Mouse (Mus musculus) ovary, adult 18-20 months (tissue): ENCODE measurements around the gene Tubb2a.
"Not testable (repeated sequence)": the region's sequence is repeated elsewhere in the genome, so short reads cannot be mapped to it uniquely, and the experiment has no call there.

ENCODE experiments used
- DNase-seq: peaks from one replicate; pipeline ENCODE4 v3.0.0; 2022; ENCODE audit warnings: low spot score, mixed read lengths

Tubb2a gene

DNA sequence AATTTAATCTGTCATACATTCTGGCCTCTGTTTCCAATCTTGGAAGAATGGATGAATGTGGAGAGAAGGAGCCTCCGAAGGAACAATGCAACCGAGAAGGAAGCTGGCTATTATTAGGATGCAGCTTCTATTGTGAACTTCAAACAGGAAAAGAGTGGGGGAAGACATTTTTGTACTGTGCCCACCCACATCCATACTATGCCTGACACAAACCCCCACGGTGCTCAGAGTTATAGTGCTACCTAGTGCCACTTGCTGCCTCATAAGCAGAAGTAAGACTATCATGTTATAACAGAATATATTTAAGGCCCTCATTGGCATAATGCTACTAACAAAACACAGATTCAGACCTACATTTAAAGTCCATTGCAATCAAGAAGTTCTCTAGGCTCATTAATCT, 11.6 kb upstream of the Tubb2a start:
- no peak for DNase-seq

DNA sequence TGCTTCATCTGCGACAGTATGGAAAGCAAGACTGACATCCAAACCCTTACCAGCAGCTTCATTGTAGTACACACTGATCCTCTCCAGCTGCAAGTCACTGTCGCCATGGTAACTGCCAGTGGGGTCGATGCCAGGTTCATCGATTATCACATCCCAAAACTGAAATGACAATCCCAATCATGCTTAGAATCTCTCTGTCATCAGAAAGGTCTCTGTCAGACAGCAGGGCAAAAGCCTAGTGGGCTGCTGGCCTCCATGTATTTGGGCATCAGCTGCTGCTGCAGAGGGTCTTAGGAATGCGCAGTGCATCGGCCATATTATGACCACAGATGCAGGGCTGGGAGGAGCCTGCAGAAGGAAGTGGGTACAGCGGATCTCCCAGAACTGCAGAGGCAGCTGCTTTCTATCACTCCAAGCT, 11.1 kb upstream of the Tubb2a start:
- no peak for DNase-seq

DNA sequence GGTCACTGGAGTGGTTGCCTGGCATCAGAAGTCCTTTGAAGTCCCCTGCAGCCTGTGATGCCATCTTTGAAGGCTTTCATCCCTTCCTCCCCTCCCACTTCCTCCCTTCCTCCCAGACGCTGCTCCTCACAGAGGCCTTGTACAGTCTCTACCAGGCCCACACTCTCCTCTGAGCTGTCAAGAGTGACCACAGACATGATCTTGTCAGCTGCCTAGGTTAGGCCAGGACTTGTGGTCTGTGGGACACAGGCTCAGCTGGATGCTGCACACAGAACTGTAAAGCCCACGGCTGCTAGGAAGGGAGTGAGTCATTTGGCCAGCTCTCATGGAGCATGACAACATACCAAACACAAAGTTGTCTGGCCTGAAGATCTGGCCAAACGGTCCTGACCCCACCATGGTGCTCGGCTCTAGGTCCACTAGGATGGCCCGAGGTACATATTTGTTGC, 10.4 kb upstream of the Tubb2a start:
- DNase-seq, result not testable (repeated sequence)

DNA sequence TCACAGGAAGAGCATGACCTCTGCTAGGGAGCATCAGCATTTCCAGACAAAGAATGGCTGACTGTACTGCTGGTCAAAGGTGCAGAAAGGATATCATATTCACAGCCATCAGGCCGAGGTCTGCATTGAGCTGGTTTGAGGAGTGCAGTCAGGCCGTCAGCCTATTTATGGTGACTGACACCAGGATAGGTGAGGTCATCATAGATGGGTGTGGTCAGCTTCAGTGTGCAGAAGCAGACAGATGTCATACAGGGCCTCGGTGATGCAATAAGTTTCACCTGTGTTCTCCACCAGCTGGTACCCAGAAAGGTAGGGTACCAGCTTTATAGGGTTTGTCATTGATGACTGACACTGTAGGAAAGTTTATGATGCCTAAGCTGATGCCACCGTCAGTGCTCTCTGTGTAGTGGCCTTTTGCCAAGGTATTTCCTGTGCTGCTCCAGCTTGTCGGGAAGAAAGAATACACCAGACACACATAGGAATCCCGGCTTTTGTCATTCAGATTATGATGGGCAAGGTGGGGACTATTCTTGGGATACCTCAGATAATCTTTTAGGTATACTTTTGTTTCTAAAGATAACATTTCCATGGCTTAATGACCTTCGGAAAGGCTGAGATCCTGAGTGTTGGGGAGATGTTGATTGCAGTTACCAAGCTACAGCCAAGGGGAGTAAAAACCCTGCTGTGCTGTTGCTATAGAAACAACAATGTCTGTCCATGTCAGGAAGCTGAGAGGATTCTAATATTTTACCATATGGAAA, 9.4 kb upstream of the Tubb2a start:
- no peak for DNase-seq

DNA sequence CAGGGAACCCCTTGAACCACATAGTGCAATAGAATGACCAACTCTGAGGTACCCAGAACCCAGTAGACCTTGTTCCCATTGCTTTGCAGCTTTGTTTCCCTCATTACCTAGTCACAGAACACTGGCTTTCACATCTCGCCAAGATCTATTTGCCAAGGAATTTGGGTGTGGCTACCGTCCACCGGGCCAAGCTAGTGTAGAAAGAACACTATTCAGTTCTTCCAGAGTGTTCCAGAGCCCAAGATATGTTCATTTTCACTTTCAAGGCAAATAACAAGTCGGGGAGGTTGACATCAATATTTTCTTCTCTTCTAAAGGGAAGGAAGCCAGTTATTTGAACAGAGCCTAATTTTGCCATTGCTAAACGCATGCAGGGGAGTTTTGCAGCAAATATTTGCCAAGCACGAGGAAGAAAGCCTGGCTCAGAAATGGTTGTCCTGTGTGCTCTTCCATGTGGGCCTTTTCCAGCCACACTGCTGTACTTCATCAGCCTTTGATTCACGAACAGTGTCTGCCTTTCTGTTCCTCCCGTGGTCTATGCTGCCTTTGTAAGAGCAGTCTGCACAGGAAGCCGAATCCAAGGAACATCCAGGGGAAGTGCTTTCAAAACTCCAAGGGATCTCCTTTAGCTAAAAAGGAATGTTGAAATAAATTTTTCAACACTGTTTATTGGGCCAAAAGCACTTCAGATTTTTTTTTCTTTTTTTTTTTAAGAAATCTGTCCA, 6.4 kb upstream of the Tubb2a start:
- no peak for DNase-seq

DNA sequence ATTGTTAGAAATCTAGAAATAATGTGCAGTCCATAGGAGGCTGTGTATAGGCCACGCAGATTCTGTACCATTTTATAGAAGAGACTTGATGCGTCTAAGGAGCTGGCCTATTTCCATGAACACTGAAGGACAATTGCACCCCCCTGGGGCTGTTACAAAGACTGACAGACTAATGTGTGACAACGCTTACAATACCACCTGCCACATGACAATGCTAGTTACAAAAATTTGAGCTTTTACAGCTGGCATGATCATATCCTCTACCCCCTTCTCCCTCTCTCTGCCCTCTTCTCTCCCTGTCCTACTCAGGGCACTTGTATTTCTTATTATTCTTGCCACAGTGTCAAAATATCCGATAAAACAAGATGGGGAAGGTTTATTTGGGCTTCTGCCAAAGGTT, 4.1 kb upstream of the Tubb2a start:
- no peak for DNase-seq

DNA sequence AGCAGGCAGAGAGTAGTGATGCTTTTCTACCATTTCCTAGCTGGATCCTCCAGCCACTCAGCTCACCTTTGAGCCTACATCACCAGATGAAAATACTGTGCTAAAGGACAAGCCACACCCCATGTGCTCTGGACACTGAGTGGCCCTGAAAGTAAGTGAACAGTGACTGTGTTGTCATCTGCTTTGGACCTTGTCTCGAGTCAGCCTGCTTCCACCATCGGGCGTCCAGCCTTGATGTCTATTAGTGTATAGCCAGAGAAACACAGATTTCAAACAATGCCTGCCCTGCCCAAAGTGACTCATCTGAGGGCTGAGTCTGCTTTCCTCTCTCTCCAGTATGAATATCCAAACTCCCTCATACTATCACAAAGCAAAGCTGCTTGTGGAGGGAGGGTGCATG, 2.0 kb upstream of the Tubb2a start:
- no peak for DNase-seq

DNA sequence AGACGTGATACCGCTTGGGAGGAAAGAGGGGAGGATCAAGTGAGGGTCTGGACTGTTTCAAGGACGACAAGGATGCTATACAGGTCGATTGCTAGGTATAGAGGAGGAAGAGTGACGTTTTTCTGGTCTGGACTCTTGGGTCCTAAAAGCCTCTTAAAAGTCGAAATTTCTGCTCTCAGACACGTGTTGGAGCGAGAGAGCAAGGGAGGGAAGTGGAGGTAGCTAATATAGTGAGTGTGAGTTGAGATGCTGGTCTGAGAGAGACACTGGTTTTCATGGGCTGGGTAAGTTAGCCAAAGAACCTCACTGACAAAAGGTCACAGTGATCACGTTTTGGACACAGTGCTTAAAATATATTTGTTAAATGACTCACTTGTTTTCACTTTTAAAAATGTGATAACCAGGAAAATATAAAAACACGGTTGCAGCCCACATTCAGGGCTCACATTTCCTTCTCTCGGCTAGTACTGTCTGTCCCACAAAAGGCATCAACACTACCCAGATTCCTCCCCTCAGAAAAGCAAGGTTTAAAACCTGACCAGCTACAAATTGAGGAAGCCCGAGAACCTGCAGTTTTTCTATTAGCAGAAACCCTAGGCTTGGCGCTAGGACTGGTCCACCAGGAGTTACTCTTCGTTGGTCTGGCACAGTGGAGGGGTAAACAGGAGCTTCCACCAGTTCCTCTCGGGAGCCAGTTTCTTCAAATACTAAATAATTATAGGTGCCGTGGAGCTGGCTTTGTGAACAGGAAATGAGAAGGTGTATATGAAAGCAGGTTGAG, 883 bp upstream of the Tubb2a start:
- no peak for DNase-seq

DNA sequence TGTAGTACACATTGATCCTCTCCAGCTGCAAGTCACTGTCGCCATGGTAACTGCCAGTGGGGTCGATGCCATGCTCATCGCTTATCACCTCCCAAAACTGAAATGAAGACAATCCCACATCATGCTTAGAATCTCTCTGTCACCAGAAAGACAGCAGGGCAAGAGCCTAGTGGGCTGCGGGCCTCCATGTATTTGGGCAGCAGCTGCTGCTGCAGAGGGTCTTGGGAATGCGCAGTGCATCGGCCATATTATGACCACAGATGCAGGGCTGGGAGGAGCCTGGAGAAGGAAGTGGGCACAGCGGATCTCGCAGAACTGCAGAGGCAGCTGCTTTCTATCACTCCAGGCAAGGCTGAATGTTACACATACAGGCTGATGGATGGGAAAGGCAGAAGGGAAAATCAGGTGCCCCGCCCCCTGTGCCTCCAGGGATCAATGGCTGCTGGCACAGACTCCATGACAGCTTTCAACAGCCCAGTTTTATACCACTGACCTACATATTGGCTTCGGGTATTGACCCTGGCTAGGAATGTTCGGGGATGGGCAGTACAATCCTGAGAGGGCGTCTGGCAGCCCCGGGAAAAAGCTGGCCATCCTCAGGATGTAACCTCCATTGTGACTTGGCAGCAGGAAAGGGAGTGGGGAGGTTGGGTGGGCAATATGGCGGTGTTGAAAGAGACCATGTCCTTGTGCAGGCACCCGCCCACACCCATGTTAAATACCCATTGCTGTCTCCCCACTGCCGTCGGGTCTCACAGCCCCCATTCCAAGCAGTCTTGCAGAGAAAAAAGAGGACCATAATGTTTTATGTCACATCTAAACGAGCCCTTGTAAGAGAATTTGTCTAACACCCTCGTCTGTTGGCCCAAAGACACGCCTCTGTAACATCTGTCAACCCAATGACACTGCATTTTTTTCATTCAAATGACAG, 981 bp downstream of the Tubb2a start:
- peak; percentile 13 for DNase-seq

DNA sequence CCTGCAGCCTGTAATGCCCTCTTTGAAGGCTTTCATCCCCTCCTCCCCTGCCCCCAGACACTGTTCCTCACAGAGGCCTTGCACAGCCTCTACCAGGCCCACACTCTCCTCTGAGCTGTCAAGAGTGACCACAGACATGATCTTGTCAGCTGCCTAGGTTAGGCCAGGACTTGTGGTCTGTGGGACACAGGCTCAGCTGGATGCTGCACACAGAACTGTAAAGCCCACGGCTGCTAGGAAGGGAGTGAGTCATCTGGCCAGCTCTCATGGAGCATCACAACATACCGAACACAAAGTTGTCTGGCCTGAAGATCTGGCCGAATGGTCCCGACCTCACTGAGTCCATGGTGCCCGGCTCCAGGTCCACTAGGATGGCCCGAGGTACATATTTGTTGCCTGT, 1.9 kb downstream of the Tubb2a start:
- not testable (repeated sequence) for DNase-seq

DNA sequence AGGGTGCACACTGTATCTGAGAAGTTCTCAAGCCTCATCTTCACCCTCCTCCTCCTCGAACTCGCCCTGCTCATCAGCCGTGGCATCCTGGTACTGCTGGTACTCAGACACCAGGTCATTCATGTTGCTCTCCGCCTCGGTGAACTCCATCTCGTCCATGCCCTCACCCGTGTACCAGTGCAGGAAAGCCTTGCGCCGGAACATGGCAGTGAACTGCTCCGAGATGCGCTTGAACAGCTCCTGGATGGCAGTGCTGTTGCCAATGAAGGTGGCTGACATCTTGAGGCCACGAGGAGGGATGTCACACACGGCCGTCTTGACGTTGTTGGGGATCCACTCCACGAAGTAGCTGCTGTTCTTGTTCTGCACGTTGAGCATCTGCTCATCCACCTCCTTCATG, 3.4 kb downstream of the Tubb2a start:
- not testable (repeated sequence) for DNase-seq

DNA sequence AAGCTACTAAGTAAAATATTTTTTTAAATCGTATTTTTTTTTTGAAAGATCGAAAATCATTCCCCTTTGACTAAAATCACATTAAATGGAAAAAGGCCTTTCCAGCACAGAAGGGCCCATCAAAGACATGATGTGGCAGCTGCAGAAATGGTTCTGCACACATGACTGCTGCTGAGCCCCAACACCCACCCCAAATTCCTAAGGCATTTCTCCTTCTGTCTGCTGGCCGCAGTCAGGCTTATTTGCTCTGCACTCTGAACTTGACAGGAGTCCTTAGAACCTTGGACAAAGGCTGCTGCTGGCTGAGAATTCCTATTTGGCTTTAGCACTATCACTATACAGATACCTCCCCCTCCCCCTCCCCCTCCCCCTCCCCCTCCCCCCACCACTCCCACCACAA, 5.0 kb downstream of the Tubb2a start:
- DNase-seq, result no peak

DNA sequence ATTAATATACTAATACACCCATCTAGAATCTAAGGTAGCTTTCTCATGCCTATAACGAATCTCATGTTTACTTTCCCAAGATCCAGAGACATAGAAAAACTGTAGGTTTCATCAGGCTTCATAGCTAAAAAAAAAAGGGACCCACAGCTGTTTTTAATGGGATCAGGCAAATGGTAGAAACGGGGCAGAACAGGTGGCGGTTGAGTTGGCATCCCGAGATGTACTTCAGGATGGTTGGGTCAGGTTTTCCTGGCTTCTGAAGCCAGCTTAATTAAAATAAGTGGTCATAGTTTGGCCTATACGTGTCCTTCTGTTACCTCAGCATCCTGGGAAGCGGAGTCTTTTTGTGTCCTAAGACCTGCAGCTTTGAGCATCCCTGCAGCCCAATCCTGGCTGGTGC, 6.0 kb downstream of the Tubb2a start:
- DNase-seq, result no peak

DNA sequence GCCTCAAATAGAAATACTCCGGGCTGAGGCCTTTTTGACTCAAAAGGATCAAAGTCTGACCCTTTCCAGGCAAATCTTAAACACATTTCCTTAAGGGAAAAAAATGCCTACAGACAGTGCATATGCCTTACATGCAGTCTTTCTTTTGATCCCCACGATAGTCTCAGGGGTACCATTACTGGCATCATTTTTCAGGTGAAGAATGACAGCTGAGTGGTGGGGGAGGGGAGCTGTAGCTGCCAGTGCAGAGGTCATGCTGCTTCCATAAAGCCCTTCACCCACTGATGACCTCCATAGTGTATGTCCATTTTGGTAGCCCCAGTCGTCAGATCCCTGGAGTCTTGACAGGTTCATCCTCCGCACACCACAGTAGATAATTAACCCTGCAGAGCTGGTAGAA, 7.5 kb downstream of the Tubb2a start:
- no peak for DNase-seq

DNA sequence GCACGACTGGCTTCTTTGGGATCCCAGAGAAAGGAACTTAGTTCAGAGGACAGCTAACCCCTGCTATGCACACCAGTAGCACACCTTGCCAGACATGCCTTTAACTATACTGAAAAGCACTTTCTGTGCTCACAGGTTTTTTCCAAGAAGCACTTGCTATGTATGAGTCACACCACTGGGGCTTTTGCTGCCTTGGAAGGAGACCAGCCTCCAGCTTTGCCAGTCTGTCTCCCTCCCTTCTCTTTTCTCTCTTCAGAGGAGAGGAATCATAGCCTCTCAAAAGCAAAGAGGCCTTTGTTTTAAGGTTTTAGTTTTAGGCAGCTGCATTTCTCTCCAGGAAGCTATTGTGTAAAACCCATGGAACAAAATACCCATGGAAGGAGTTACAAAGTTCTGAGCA, 11.5 kb downstream of the Tubb2a start:
- no peak for DNase-seq

DNA sequence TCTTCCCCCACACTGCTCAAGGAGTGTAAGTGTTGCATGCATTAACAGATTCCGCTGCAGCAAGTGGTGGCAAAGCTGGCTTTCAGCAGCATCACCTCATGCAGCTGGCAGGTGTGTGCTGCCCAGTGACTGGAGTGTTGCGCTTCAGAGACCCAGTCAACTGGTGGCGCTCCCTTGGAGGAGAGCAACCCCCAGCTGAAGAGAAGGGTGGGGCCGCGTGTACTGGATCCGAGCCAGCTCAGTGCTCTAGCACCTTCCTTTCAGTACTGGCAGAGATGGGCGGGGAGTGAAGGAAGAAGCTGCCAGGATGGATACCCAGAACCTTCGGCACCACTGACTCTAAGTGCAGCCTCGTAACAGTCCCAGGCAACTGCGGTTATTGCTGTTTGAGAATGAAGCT, 15.3 kb downstream of the Tubb2a start:
- no peak for DNase-seq

DNA sequence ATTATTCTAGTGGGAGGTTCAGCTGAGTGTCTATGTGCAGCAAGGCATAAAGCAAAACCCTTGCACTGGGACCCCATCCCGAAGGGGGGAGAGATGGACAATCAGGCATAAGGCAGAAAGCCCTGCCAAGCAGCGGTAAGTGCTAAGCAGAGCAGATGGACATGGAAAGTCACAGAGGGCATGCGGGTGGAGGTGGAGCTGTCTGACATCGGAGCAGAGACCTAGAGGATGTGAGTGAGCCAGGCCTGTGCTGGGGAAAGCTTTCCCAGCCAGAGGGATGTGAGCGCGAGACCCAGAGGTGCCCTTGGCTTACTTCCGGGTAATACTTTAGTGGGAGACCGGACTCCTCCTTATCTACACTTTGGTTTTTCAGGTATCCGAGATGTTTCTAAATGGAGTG, 17.7 kb downstream of the Tubb2a start:
- DNase-seq, result no peak

DNA sequence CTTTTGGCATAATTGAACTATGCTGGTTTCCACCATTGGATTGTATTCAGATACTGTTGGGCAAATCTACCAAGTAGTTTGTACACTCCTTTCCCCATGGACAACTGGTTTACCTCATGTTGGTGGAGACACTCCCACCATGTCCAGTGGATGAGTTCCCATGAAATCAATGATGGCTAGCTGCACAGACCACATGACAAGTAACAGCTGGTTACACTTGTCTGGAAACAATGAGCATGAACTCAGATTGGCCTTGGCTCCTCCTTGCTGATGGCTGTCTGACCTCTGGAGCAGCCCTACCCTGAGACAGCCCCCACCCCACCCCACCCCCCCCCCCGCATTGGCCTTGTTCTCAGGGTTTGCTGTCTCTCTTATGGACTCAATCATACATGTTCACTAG, 20.6 kb downstream of the Tubb2a start:
- DNase-seq, result no peak

DNA sequence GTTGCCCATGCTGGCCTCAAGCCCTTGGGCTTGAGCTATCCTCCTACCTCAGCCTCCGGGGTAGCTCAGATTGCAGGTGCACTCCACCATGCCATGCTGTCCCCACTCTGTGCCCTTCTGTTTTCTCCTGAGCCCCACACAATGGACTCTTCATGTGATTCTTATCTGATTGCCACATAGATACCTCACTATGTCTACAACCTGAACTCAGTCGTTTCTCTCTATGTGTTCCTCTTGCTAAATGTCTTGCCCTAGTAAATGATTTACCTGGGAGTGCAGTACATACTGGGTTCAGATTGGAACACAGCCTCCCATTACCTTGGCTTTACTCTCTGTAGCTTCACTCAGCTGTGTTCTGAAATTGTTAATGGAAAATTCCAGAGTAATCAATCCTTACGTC, 22.8 kb downstream of the Tubb2a start:
- DNase-seq, result no peak

DNA sequence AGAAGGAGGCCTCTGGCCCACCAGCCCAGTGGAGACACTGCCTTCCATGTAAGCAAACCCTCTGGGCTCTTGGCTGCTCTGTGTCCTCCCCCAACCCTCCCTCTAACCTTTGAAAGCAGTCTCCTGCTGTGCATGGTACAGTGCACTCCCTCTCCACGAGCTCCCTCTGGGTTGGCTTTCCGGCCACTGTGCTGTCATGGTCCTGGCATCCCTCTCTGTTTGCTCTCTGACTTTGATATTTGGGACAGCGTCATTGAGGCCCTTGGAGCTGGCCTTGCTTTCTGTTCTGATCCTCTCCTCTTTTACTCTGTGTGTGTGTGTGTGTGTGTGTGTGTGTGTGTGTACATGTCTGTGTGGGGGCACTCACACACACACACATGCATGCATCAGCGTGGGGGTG, 23.4 kb downstream of the Tubb2a start:
- no peak for DNase-seq

DNA sequence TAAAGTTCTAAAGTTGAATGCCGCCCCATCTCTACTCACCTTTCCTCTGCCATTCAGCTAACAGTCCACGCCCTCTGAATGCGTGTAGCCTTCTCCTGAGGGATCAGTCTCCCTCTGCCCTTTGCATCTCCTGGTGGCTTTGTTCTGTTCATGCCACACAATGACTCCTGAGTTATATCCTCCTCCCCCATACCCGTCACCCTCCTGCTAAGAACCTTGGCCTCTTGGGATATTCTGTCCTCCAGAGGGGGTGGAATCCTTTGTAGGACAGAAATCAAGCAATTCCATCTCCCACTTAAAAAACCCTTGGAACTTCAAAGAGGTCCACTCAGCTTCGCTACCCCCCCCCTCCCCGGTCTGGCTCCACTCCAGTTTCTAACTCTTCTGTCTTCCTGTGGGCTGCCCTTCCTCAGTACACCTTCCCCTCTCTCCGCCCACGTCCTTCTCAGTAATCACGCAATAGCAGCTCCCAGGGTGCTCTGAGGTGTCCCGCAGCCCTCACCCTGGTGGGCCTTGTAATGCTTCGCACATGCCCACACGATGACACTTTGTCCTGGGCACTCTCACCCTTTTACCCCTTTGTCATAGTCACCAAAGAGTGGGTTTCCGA, 24.0 kb downstream of the Tubb2a start:
- DNase-seq, result no peak
